Mouse (Mus musculus) G1E (cell line): Measurements from ENCODE around the gene Gm10392. TPM values are rescaled to one million over a fixed set of nuclear protein-coding genes. Genes with fewer than 3 reads are reported as not detected.

Experiments
- ATAC-seq: 2 replicates; pipeline ENCODE4 v1.8.0; 2016; ENCODE audit warnings: mild to moderate bottlenecking; ENCODE audit not compliant: insufficient number of reproducible peaks, poor library complexity, low FRiP score, severe bottlenecking; ENCODE audit errors: extremely low read depth
- DNase-seq: peaks from one replicate; pipeline ENCODE4 v3.0.0; 2012; ENCODE audit warnings: low spot score
- H3K27me3 ChIP-seq: 2 replicates; pipeline ENCODE4 v1.6.1; 2012; ENCODE audit warnings: mild to moderate bottlenecking, low read length, inconsistent platforms; ENCODE audit not compliant: insufficient read depth
- H3K36me3 ChIP-seq: replicated peaks from 2 replicates; pipeline ENCODE3; 2012; ENCODE audit warnings: mild to moderate bottlenecking, inconsistent platforms
- H3K4me1 ChIP-seq: 2 replicates; pipeline ENCODE4 v1.6.1; 2012; ENCODE audit warnings: low read depth, low read length, inconsistent platforms, mixed read lengths; ENCODE audit not compliant: insufficient read depth
- H3K4me3 ChIP-seq: 2 replicates; pipeline ENCODE4 v1.5.1; 2012; ENCODE audit warnings: low read depth, mild to moderate bottlenecking, inconsistent platforms, low read length, moderate library complexity, mixed read lengths
- H3K9me3 ChIP-seq: replicated peaks from 2 replicates; pipeline ENCODE4 v1.6.1; 2012; ENCODE audit warnings: inconsistent platforms
- CTCF ChIP-seq: IDR thresholded peaks from 2 replicates; pipeline ENCODE4 v1.5.1; 2012; ENCODE audit warnings: low read depth, low read length, inconsistent platforms, mixed read lengths
- GATA1 ChIP-seq: IDR thresholded peaks from 2 replicates; pipeline ENCODE4 v1.6.1; 2012; ENCODE audit warnings: borderline replicate concordance, low read length, inconsistent platforms, mixed read lengths
- GATA2 ChIP-seq: IDR thresholded peaks from 2 replicates; pipeline ENCODE4 v1.6.1; 2012; ENCODE audit warnings: low read depth, low read length, inconsistent platforms, borderline replicate concordance
- POLR2AphosphoS5 ChIP-seq: IDR thresholded peaks from 2 replicates; pipeline ENCODE4 v1.6.1; 2012; ENCODE audit warnings: low read depth, low read length, inconsistent platforms; ENCODE audit not compliant: insufficient replicate concordance
- TAL1 ChIP-seq: conservative IDR thresholded peaks from 2 replicates; pipeline ENCODE4 v1.6.1; 2012; ENCODE audit warnings: low read depth, low read length, inconsistent platforms, mixed read lengths
- polyA plus RNA-seq: library from polyadenylated mRNA; stranded (reverse); fragments of >175 nt; gene quantifications from 2 replicates; pipeline ENCODE4 v1.2.3, GENCODE M21; 2012
- total RNA-seq, 2 experiments: library from RNA; stranded (forward) in 1 of 2; stranded (reverse) in 1 of 2; fragments of 200-1000 nt in 1 of 2; fragments of >200 nt in 1 of 2; fragmentation: Nextera tagmentation in 1 of 2; gene quantifications; 2 replicates each; pipeline ENCODE4 v1.2.3; 2014 to 2017

The Gm10392 gene
- total and polyA plus RNA-seq, 3 experiments = 0.38 TPM; not detected in 2

DNA sequence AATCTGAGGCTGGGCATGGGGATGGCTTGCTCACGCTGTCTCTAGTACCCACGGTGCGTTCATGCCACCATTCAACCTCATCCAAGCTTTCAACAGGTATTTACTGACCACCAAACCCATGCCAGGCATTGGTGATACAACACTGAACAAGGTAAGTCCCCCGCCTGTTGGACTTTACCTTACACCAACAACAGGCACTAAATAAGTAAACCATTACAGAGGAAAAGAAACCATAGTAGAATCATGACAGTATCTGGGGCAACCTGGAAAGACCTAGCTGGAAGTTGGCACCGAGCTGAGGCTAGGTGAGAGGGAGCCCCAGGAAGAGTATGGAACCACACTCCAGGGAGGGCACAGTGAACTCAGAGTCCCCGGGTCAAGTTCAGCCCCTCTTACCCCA is 42.1 kb downstream of the Gm10392 start:
- Histone ChIP-seq H3K9me3 (no peaks in the 10 kb centered on the region), H3K4me1 (no peaks in the 10 kb centered on the region; the same call in 1 of the 2 replicates), H3K27me3 (peaks cover 59% of the 10 kb centered on the region), H3K36me3 (no peaks in the 10 kb centered on the region), H3K4me3 (no peak overlapping the region)
- TF ChIP-seq POLR2AphosphoS5 = no peak
- no peak for TF ChIP-seq GATA1
- no peak for TF ChIP-seq TAL1
- TF ChIP-seq CTCF = no peak
- no peak for TF ChIP-seq GATA2
- DNase-seq (no peak), ATAC-seq (no peak)

GRCm38 (mm10) chr11:77476216-77476615 is 42.8 kb downstream of the Gm10392 start:
- no peaks in the 10 kb centered on the region; the same call in 1 of the 2 replicates for H3K4me1 ChIP-seq
- no peak overlapping the region for H3K4me3 ChIP-seq
- no peak for TF ChIP-seq GATA1
- TF ChIP-seq POLR2AphosphoS5 = no peak
- no peak for TF ChIP-seq TAL1
- no peak for TF ChIP-seq CTCF
- TF ChIP-seq GATA2 = no peak
- H3K9me3 ChIP-seq = no peaks in the 10 kb centered on the region
- H3K36me3 ChIP-seq = no peaks in the 10 kb centered on the region
- H3K27me3 ChIP-seq = peaks cover 54% of the 10 kb centered on the region
- no peak for DNase-seq
- no peak for ATAC-seq

- no peaks in the 10 kb centered on the region for H3K36me3 ChIP-seq
- ATAC-seq = no peak
- H3K27me3 ChIP-seq = peaks cover 60% of the 10 kb centered on the region
Observed at GRCm38 (mm10) chr11:77472775-77473174, 46.2 kb downstream of the Gm10392 start.

GRCm38 (mm10) chr11:77471407-77471806 is 47.6 kb downstream of the Gm10392 start:
- H3K27me3 ChIP-seq = peaks cover 60% of the 10 kb centered on the region
- TF ChIP-seq GATA2 (no peak), CTCF (no peak), GATA1 (no peak), POLR2AphosphoS5 (no peak), TAL1 (no peak)
- no peaks in the 10 kb centered on the region for H3K9me3 ChIP-seq
- peaks cover 2% of the 10 kb centered on the region; the same call in 1 of the 2 replicates for H3K4me1 ChIP-seq
- H3K36me3 ChIP-seq = no peaks in the 10 kb centered on the region
- ATAC-seq = no peak
- no peak for DNase-seq
- no peak overlapping the region for H3K4me3 ChIP-seq

More at GRCm38 (mm10) chr11:77472775-77473174, 46.2 kb downstream of the Gm10392 start:
- no peaks in the 10 kb centered on the region; the same call in 1 of the 2 replicates for H3K4me1 ChIP-seq
- no peaks in the 10 kb centered on the region for H3K9me3 ChIP-seq
- TF ChIP-seq GATA2 (no peak), GATA1 (no peak), POLR2AphosphoS5 (no peak), TAL1 (no peak), CTCF (no peak)
- no peak overlapping the region for H3K4me3 ChIP-seq
- no peak for DNase-seq

GRCm38 (mm10) chr11:77468397-77468796 is 50.6 kb downstream of the Gm10392 start:
- no peaks in the 10 kb centered on the region for H3K9me3 ChIP-seq
- H3K4me3 ChIP-seq = no peak overlapping the region
- H3K27me3 ChIP-seq = peaks cover 70% of the 10 kb centered on the region
- TF ChIP-seq GATA2 = no peak
- TF ChIP-seq POLR2AphosphoS5 = no peak
- no peak for TF ChIP-seq TAL1
- DNase-seq = no peak
- H3K36me3 ChIP-seq = no peaks in the 10 kb centered on the region
- peaks cover 2% of the 10 kb centered on the region; the same call in 1 of the 2 replicates for H3K4me1 ChIP-seq
- no peak for ATAC-seq

- Histone ChIP-seq H3K27me3 (peaks cover 71% of the 10 kb centered on the region), H3K4me1 (peaks cover 2% of the 10 kb centered on the region; the same call in 1 of the 2 replicates), H3K4me3 (no peak overlapping the region), H3K9me3 (no peaks in the 10 kb centered on the region), H3K36me3 (no peaks in the 10 kb centered on the region)
- TF ChIP-seq GATA2 (no peak), TAL1 (no peak), POLR2AphosphoS5 (no peak), GATA1 (no peak), CTCF (peak; percentile 44; the same call in 1 of the 2 replicates)
- ATAC-seq = no peak
- no peak for DNase-seq
Observed at GRCm38 (mm10) chr11:77467784-77468183, 51.2 kb downstream of the Gm10392 start.
